Mouse (Mus musculus) hindbrain, embryonic 10.5 days (tissue): ENCODE data around the gene S100a13. TPM values are rescaled to one million over a fixed set of nuclear protein-coding genes. Genes with fewer than 3 reads are reported as not detected.
A peak's percentile ranks its signal among the peaks of the same experiment; 100 is the strongest.

Source experiments
- DNase-seq: peaks from one replicate; pipeline ENCODE4 v3.0.0-alpha.2; 2017; ENCODE audit warnings: low spot score
- H3K27ac ChIP-seq: fragments of 300-500 bp; sonication (generic); 2 replicates; pipeline ENCODE4 v1.5.1; 2016; ENCODE audit warnings: mild to moderate bottlenecking, moderate library complexity
- H3K27me3 ChIP-seq: fragments of 300-500 bp; sonication (generic); 2 replicates; pipeline ENCODE4 v1.6.1; 2016; ENCODE audit warnings: mild to moderate bottlenecking; ENCODE audit not compliant: poor library complexity, insufficient read depth, severe bottlenecking
- H3K36me3 ChIP-seq: fragments of 300-500 bp; sonication (generic); 2 replicates; pipeline ENCODE4 v1.6.1; 2016; ENCODE audit warnings: mild to moderate bottlenecking, moderate library complexity
- H3K4me1 ChIP-seq: fragments of 300-500 bp; sonication (generic); replicated peaks from 2 replicates; pipeline ENCODE4 v1.6.1; 2016; ENCODE audit warnings: mild to moderate bottlenecking
- H3K4me3 ChIP-seq: fragments of 300-500 bp; sonication (generic); 2 replicates; pipeline ENCODE4 v1.5.1; 2016; ENCODE audit warnings: mild to moderate bottlenecking, moderate library complexity
- H3K9me3 ChIP-seq: fragments of 300-500 bp; sonication (generic); 2 replicates; pipeline ENCODE4 v1.6.1; 2016; ENCODE audit warnings: mild to moderate bottlenecking, moderate library complexity
- WGBS: fragments of 180-500 bp; shearing (Covaris S2); methylation state at CpG from one replicate; pipeline ENCODE4 v1.1.7; 2016; 5-methylcytosine and 5-hydroxymethylcytosine counted together
- polyA plus RNA-seq: library from polyadenylated mRNA; unstranded; fragments of >200 nt; fragmentation: Nextera tagmentation; extraction: Ambion mirVana; gene quantifications from 2 replicates; pipeline ENCODE4 v1.2.1, GENCODE M21; 2016

Gene S100a13
- polyA plus RNA-seq, 1 experiment from 2014 or later, result 13.1 TPM

GRCm38 (mm10) chr3:90512948-90513642, 1.1 kb upstream of the S100a13 start:
- Histone ChIP-seq H3K36me3 (no peaks in the 10 kb centered on the region), H3K4me3 (peak overlapping the region; percentile 53; the same call in 1 of the 2 replicates), H3K4me1 (peaks cover 23% of the 10 kb centered on the region), H3K27me3 (peaks cover 52% of the 10 kb centered on the region), H3K9me3 (no peaks in the 10 kb centered on the region), H3K27ac (no peak overlapping the region)
- WGBS, result 75% methylated on average over 9 of the region's 9 CpGs
- DNase-seq, result no peak

GRCm38 (mm10) chr3:90514691-90515090, 456 bp downstream of the S100a13 start:
- WGBS, result 1% methylated on average over 10 of the region's 10 CpGs

GRCm38 (mm10) chr3:90515242-90515641, 1.0 kb downstream of the S100a13 start:
- Histone ChIP-seq H3K27ac (peak overlapping the region; percentile 62; the same call in 1 of the 2 replicates), H3K4me3 (peak overlapping the region; percentile 53), H3K9me3 (no peaks in the 10 kb centered on the region), H3K27me3 (peaks cover 52% of the 10 kb centered on the region), H3K36me3 (no peaks in the 10 kb centered on the region), H3K4me1 (peaks cover 18% of the 10 kb centered on the region)
- 43% methylated on average over 1 of the region's 1 CpGs for WGBS
- no peak for DNase-seq

More at GRCm38 (mm10) chr3:90514691-90515090, 456 bp downstream of the S100a13 start:
- peaks cover 19% of the 10 kb centered on the region for H3K4me1 ChIP-seq
- peak; percentile 64 for DNase-seq
- no peaks in the 10 kb centered on the region for H3K9me3 ChIP-seq
- peak overlapping the region; percentile 53 for H3K4me3 ChIP-seq
- H3K36me3 ChIP-seq, result no peaks in the 10 kb centered on the region
- H3K27me3 ChIP-seq, result peaks cover 52% of the 10 kb centered on the region
- peak overlapping the region; percentile 62 for H3K27ac ChIP-seq

GRCm38 (mm10) chr3:90515789-90516188, 1.6 kb downstream of the S100a13 start:
- Histone ChIP-seq H3K27me3 (peaks cover 52% of the 10 kb centered on the region), H3K36me3 (no peaks in the 10 kb centered on the region), H3K27ac (no peak overlapping the region), H3K4me1 (peaks cover 18% of the 10 kb centered on the region), H3K9me3 (no peaks in the 10 kb centered on the region), H3K4me3 (no peak overlapping the region; the same call in 1 of the 2 replicates)
- DNase-seq, result no peak
- WGBS, result 83% methylated on average over 4 of the region's 4 CpGs

GRCm38 (mm10) chr3:90517711-90518110, 3.5 kb downstream of the S100a13 start:
- WGBS, result 85% methylated on average over 4 of the region's 4 CpGs
- Histone ChIP-seq H3K27ac (no peak overlapping the region), H3K9me3 (no peaks in the 10 kb centered on the region), H3K4me3 (no peak overlapping the region), H3K4me1 (peaks cover 18% of the 10 kb centered on the region), H3K27me3 (peaks cover 34% of the 10 kb centered on the region), H3K36me3 (no peaks in the 10 kb centered on the region)
- DNase-seq, result no peak

- WGBS, result 61% methylated on average over 4 of the region's 4 CpGs
- Histone ChIP-seq H3K27me3 (peaks cover 5% of the 10 kb centered on the region; the same call in 1 of the 2 replicates), H3K9me3 (no peaks in the 10 kb centered on the region), H3K27ac (no peak overlapping the region), H3K36me3 (no peaks in the 10 kb centered on the region), H3K4me1 (no peaks in the 10 kb centered on the region), H3K4me3 (no peak overlapping the region)
- DNase-seq, result no peak
Observed at GRCm38 (mm10) chr3:90525421-90525820, 11.2 kb downstream of the S100a13 start.

GRCm38 (mm10) chr3:90526076-90526475, 11.8 kb downstream of the S100a13 start:
- no peak overlapping the region for H3K27ac ChIP-seq
- DNase-seq, result no peak
- H3K9me3 ChIP-seq, result no peaks in the 10 kb centered on the region
- H3K4me3 ChIP-seq, result no peak overlapping the region
- H3K36me3 ChIP-seq, result no peaks in the 10 kb centered on the region
- H3K4me1 ChIP-seq, result no peaks in the 10 kb centered on the region
- H3K27me3 ChIP-seq, result peaks cover 5% of the 10 kb centered on the region; the same call in 1 of the 2 replicates
- WGBS, result 77% methylated on average over 2 of the region's 2 CpGs

- Histone ChIP-seq H3K4me1 (no peaks in the 10 kb centered on the region), H3K27ac (no peak within 1 kb of the TSS), H3K27me3 (peaks cover 5% of the 10 kb centered on the region; the same call in 1 of the 2 replicates), H3K4me3 (no peak within 1 kb of the TSS), H3K36me3 (no peaks in the 10 kb centered on the region), H3K9me3 (no peaks in the 10 kb centered on the region)
- 83% methylated on average over 5 of the region's 5 CpGs for WGBS
- no peak for DNase-seq
Observed at GRCm38 (mm10) chr3:90526580-90526979, 12.3 kb downstream of the S100a13 start, which contains the start of gene S100a14. TSS of gene S100a14 (plus strand) at chr3:90526856.

- Histone ChIP-seq H3K4me3 (no peak overlapping the region), H3K4me1 (no peaks in the 10 kb centered on the region), H3K36me3 (no peaks in the 10 kb centered on the region), H3K9me3 (no peaks in the 10 kb centered on the region), H3K27ac (no peak overlapping the region), H3K27me3 (peaks cover 5% of the 10 kb centered on the region; the same call in 1 of the 2 replicates)
- DNase-seq, result no peak
- WGBS, result 84% methylated on average over 7 of the region's 7 CpGs
Observed at GRCm38 (mm10) chr3:90527291-90527873, 13.1 kb downstream of the S100a13 start.

GRCm38 (mm10) chr3:90531713-90532112, 17.5 kb downstream of the S100a13 start:
- WGBS, result 70% methylated on average over 5 of the region's 5 CpGs
- H3K27ac ChIP-seq, result no peak overlapping the region
- no peak overlapping the region for H3K4me3 ChIP-seq
- no peaks in the 10 kb centered on the region for H3K4me1 ChIP-seq
- peaks cover 1% of the 10 kb centered on the region; the same call in 1 of the 2 replicates for H3K27me3 ChIP-seq
- no peaks in the 10 kb centered on the region for H3K36me3 ChIP-seq
- no peaks in the 10 kb centered on the region for H3K9me3 ChIP-seq
- DNase-seq, result no peak

- WGBS, result 78% methylated on average over 1 of the region's 1 CpGs
- Histone ChIP-seq H3K9me3 (no peaks in the 10 kb centered on the region), H3K4me3 (no peak overlapping the region), H3K4me1 (peaks cover 7% of the 10 kb centered on the region), H3K36me3 (no peaks in the 10 kb centered on the region), H3K27me3 (peaks cover 3% of the 10 kb centered on the region), H3K27ac (no peak overlapping the region)
- DNase-seq, result no peak
Observed at GRCm38 (mm10) chr3:90535446-90535845, 21.2 kb downstream of the S100a13 start.

- WGBS, result 41% methylated on average over 10 of the region's 10 CpGs
- H3K4me1 ChIP-seq, result peaks cover 26% of the 10 kb centered on the region
- no peaks in the 10 kb centered on the region for H3K36me3 ChIP-seq
- H3K9me3 ChIP-seq, result no peaks in the 10 kb centered on the region
- peaks cover 3% of the 10 kb centered on the region for H3K27me3 ChIP-seq
- no peak within 1 kb of the TSS for H3K4me3 ChIP-seq
- DNase-seq, result no peak
- H3K27ac ChIP-seq, result no peak within 1 kb of the TSS
Observed at GRCm38 (mm10) chr3:90537141-90537904, 23.1 kb downstream of the S100a13 start, which contains the start of gene S100a16. TSS of gene S100a16 (plus strand) at chr3:90537254.
